Mouse (Mus musculus) liver, adult 2 months (tissue): ENCODE data around the gene Ptprn2.

Experiments used
- CTCF ChIP-seq: fragments of 200-500 bp; IDR thresholded peaks from 2 replicates; pipeline ENCODE4 v1.5.1; 2011; ENCODE audit warnings: low read depth, low read length, control low read depth
- POLR2A ChIP-seq: fragments of 200-500 bp; IDR thresholded peaks from 2 replicates; pipeline ENCODE4 v1.6.1; 2011; ENCODE audit warnings: low read length, control low read depth; ENCODE audit not compliant: insufficient read depth; ENCODE audit errors: extremely low read depth

- TF ChIP-seq POLR2A (no peak), CTCF (no peak)
Measured at GRCm38 (mm10) chr12:116515824-116516223, 30.3 kb downstream of the Ptprn2 start.
